Mouse (Mus musculus): Measurements from ENCODE around the gene Gm8220.
"Not testable (repeated sequence)": the region's sequence is repeated elsewhere in the genome, so short reads cannot be mapped to it uniquely, and the experiment has no call there.

The Gm8220 gene

GRCm38 (mm10) chr14:44285280-44285679, at the start of gene Gm8220:
Gene Gm8220 (plus strand): TSS chr14:44285580.
- not testable (repeated sequence) for DNase-seq (ENCODE audit: low spot score in 2 of 2)

- DNase-seq (ENCODE audit: low spot score in 2 of 2): no peak
Measured at GRCm38 (mm10) chr14:44248039-44248438, 37.3 kb upstream of the Gm8220 start.

DNA sequence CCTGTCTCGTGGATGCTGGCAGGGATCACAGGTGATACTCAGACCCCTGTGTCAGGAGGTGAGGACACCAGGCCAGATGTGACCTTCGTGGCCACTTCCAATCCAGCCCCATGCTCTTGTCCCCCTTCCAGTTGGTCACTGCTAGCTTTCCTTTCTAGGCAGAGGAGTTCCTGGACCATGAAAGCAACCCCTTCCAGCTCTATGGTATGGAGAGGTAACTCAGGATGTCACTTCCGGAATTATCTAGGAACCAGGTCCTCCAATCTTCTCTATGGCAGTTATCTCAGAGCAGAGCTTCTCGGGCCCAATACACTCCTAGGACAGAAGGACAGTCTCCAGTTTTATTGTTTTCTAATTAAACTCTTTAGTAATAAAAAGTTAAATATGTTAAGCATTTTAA, 26.7 kb downstream of the Gm8220 start:
- DNase-seq (ENCODE audit: low spot score in 2 of 2): not testable (repeated sequence)

- not testable (repeated sequence) for DNase-seq (ENCODE audit: low spot score in 2 of 2)
Measured at GRCm38 (mm10) chr14:44338484-44338883, 53.1 kb downstream of the Gm8220 start, which contains the start of gene Gm5930. Gene Gm5930 (minus strand): TSS chr14:44338584.

Data from natural killer cell, adult 2 months (primary cell).